Mouse (Mus musculus) stomach, postnatal 0 days (tissue): ENCODE measurements around the gene Gm8909.

Source experiments
- CTCF ChIP-seq: IDR thresholded peaks from 2 replicates; pipeline ENCODE4 v1.5.1; 2016; ENCODE audit warnings: antibody characterized with exemption, low read depth, mild to moderate bottlenecking, moderate library complexity
- EP300 ChIP-seq: optimal IDR thresholded peaks from 2 replicates; pipeline ENCODE3; 2016; ENCODE audit warnings: antibody characterized with exemption

DNA sequence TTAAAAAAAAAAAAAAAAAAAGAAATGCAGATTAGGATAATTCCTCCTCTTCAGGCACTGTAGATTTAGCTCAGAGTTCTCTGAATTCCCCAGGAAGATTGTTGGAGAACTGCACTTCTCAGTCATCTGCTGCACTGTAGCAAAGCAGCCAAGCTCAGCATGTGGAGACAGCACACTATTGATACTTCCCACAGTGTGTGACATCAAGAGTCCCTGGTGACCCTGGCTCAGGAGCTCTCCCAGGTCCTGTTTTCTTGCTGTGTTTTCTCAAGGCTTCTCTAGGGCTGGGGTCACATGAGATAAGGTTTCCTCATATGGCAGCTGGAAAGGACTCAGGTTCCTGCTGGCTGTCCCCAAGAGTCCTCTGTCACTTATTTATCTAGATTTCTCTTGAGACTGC, 38.5 kb upstream of the Gm8909 start:
- TF ChIP-seq EP300 (no peak), CTCF (no peak)
